Mouse (Mus musculus) spleen, adult 2 months (tissue): Measurements from ENCODE around the gene Fam169b.

ENCODE experiments used
- CTCF ChIP-seq: fragments of 200-500 bp; IDR thresholded peaks from 2 replicates; pipeline ENCODE4 v1.5.1; 2011; ENCODE audit warnings: mild to moderate bottlenecking, inconsistent platforms; ENCODE audit not compliant: insufficient read depth, insufficient read length, insufficient replicate concordance; ENCODE audit errors: extremely low read depth
- POLR2A ChIP-seq: fragments of 200-500 bp; IDR thresholded peaks from 2 replicates; pipeline ENCODE4 v1.6.1; 2011; ENCODE audit warnings: low read depth, low read length, inconsistent platforms

GRCm38 (mm10) chr7:68272607-68273006 lies 1.0 kb upstream of the Fam169b start:
- no peak for TF ChIP-seq CTCF
- TF ChIP-seq POLR2A, result no peak
